20 mouse cellular contexts compared by ENCODE assay signal in genomic region chr3:86522880-86523505, GRCm38 (mm10). TPM values are rescaled to one million over a fixed set of nuclear protein-coding genes. Genes with fewer than 3 reads are reported as not detected.
"Had no signal": no experiment of that assay in that cellular context is flagged by ENCODE, and none has a peak within 500 bp of the region (broad histone marks: within the 10 kb centered on the region; RNA-seq: fewer than 3 reads in every experiment).

No protein-coding gene starts in this region.

- H3K36me3 ChIP-seq: lung, embryonic 15.5 days; midbrain, embryonic 12.5 days; neural tube, embryonic 12.5 days; stomach, embryonic 15.5 days had no signal

- H3K9ac ChIP-seq: lung, embryonic 15.5 days; midbrain, embryonic 12.5 days; neural tube, embryonic 12.5 days; stomach, embryonic 15.5 days had no signal

- H3K4me1 ChIP-seq: lung, embryonic 15.5 days; megakaryocyte, embryonic 14.5 days; neural tube, embryonic 12.5 days; stomach, embryonic 15.5 days had no signal

- H3K27ac ChIP-seq: lung, embryonic 15.5 days; macrophage; midbrain, embryonic 12.5 days; neural tube, embryonic 12.5 days; stomach, embryonic 15.5 days; stomach, postnatal 0 days had no signal

- H3K9me3 ChIP-seq: lung, embryonic 15.5 days; megakaryocyte, embryonic 14.5 days; midbrain, embryonic 12.5 days; neural tube, embryonic 12.5 days; stomach, embryonic 15.5 days had no signal

- H3K27me3 ChIP-seq: lung, embryonic 15.5 days; megakaryocyte, embryonic 14.5 days; midbrain, embryonic 12.5 days; neural tube, embryonic 12.5 days; stomach, embryonic 15.5 days had no signal

- H3K4me2 ChIP-seq: lung, embryonic 15.5 days; midbrain, embryonic 12.5 days; neural tube, embryonic 12.5 days; stomach, embryonic 15.5 days had no signal

- DNase-seq: lung, adult 2 months; lung, postnatal 14 days; lung, postnatal 36 days; midbrain, embryonic 14.5 days; right cerebral cortex, postnatal 14 days; thymus, adult 2 months; thymus, postnatal 25 days; thymus, postnatal 4 days had no signal

- H3K4me3 ChIP-seq: lung, embryonic 15.5 days; megakaryocyte, embryonic 14.5 days; midbrain, embryonic 12.5 days; neural tube, embryonic 12.5 days; stomach, embryonic 15.5 days had no signal

- ATAC-seq: lung, postnatal 0 days had no signal

RNA-seq across cellular contexts. Expression of gene Mab21l2, which starts 25.4 kb away (rescaled TPM):
- total RNA-seq: megakaryocyte progenitor cell, adult 5-6 weeks; monocyte, adult 5-6 weeks; neutrophil, adult 5-6 weeks had no signal
- polyA plus RNA-seq: lung, postnatal 0 days; macrophage; spleen, adult 2 months had no signal
